Mouse (Mus musculus): ENCODE measurements around the gene Gas2. TPM values are rescaled to one million over a fixed set of nuclear protein-coding genes. Genes with fewer than 3 reads are reported as not detected.

The Gas2 gene
- polyA plus RNA-seq, 1 experiment from 2014 or later, result 22.8 TPM

DNA sequence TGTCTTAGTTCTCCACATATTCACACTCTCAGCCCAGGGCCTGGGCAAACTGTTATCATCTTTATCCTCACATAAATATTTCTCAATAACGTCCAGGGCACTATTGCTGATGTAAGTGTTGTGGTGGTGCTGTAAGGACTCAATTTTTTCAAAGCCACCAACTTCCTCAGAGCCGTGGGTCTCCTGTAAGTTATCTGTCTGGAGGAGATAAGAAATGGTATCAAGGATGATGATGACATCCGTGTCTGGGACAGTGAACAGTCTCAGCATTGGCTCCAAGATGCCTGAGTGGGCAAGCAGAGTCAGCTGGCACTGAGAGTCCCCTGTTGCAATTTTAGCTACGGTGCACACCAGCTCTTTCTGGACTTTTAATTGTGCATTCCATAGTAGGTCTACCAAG, 160.2 kb downstream of the Gas2 start:
- Histone ChIP-seq H3K9ac (no peak overlapping the region), H3K9me3 (replicated peaks) (no peaks in the 10 kb centered on the region), H3K27me3 (no peaks in the 10 kb centered on the region), H3K4me3 (no peak overlapping the region), H3K4me1 (no peaks in the 10 kb centered on the region), H3K4me2 (no peak overlapping the region), H3K36me3 (ENCODE audit: poor library complexity, severe bottlenecking) (no peaks in the 10 kb centered on the region), H3K27ac (no peak overlapping the region)
- WGBS, result 93% methylated on average over 4 of the region's 4 CpGs
- ATAC-seq, result no peak

DNA sequence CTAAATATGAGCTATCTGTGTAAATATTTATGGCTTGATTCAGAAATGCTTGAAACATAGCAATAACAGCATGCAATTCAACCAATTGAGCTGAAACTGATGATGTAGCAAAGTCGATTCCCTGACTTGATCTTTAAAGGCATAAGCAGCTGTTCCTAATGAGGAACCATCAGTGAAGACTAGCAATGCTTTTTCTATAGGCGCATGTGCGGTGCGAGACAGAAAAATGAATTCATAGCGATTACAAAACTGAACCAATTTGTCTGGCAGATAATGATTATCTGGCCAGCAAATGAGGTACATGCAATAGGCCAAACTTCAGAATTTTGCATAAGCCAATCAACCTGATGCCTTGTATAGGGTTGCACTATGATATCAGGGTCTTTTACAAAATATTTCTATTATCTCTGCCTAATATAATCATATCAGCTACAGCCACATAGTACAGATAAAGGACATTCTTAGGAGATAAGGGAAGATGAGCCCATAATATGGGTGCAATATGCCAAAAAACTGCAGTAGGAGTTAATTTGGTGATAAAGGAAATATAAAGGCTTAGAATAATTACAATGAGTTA, 162.3 kb downstream of the Gas2 start:
- H3K4me3 ChIP-seq, result no peak overlapping the region
- H3K36me3 ChIP-seq (ENCODE audit: poor library complexity, severe bottlenecking), result no peaks in the 10 kb centered on the region
- WGBS, result 87% methylated on average over 5 of the region's 5 CpGs
- H3K27ac ChIP-seq, result no peak overlapping the region
- H3K9me3 ChIP-seq (replicated peaks), result no peaks in the 10 kb centered on the region
- no peak overlapping the region for H3K4me2 ChIP-seq
- no peaks in the 10 kb centered on the region for H3K27me3 ChIP-seq
- ATAC-seq, result no peak
- H3K4me1 ChIP-seq, result no peaks in the 10 kb centered on the region
- no peak overlapping the region for H3K9ac ChIP-seq

DNA sequence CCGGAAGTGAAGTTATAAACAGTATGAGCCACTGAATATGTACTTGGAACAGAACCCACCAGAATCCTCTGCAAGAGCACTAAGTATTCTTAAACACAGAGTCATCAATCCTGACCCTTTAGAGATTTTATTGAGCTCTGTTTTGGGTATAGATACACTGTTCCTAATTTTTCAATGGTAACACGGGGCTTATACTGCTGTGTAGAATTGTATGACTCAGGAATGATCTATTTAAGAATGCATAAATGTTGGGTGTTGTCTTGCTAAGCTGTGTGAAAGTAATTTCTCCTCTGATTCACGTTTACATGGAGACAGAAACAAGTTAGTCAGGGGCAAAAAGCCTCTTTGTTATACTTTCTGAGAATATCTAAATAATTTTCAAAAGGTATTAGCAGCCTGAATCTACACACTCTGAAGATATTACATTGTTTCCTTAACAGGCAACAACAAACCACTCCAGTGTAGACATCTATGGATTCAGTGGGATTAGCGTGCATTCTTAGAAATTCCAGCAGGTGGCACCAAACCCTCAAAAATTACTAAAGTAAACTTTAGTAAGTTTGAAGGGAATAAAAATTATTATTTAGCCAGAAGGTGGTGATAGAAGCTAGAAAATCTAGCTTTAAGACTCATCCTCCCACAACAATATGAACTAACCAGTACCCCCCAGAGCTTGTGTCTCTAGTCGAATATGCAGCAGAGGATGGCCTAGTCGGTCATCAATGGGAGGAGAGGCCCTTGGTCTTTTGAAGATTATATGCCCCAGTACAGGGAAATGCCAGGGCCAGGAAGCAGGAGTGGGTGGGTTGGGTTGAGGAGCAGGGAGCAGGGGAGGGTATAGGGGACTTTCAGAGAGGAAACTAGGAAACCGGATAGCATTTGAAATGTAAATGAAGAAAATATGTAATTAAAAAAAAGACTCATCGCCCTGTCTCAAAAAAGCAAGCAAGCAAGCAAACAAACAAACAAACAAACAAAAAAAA, 176.1 kb downstream of the Gas2 start:
- no peaks in the 10 kb centered on the region for H3K4me1 ChIP-seq
- no peak overlapping the region for H3K27ac ChIP-seq
- H3K36me3 ChIP-seq (ENCODE audit: poor library complexity, severe bottlenecking), result no peaks in the 10 kb centered on the region
- no peak overlapping the region for H3K4me3 ChIP-seq
- H3K9me3 ChIP-seq (replicated peaks), result no peaks in the 10 kb centered on the region
- 50% methylated on average over 8 of the region's 8 CpGs for WGBS
- H3K4me2 ChIP-seq, result no peak overlapping the region
- H3K27me3 ChIP-seq, result no peaks in the 10 kb centered on the region
- peak; percentile 81 for ATAC-seq
- no peak overlapping the region for H3K9ac ChIP-seq

Other genes with a start within 250 kb of the Gas2 start
- gene Slc17a6, start 240.0 kb upstream of the Gas2 start, polyA plus RNA-seq (2015; fragmentation: Nextera tagmentation; extraction: Ambion mirVana), result 43.7 and 49.4 TPM in 2 replicates
- 3.6 and 5.2 TPM in 2 replicates for gene Fancf, start 252 bp downstream of the Gas2 start, polyA plus RNA-seq (2015; fragmentation: Nextera tagmentation; extraction: Ambion mirVana)
- gene Svip, start 144.0 kb downstream of the Gas2 start, polyA plus RNA-seq (2015; fragmentation: Nextera tagmentation; extraction: Ambion mirVana), result 22.0 and 22.3 TPM in 2 replicates
- gene 1700015G11Rik, start 153.7 kb downstream of the Gas2 start, polyA plus RNA-seq (2015; fragmentation: Nextera tagmentation; extraction: Ambion mirVana), result not detected in 2 replicates